Mouse (Mus musculus) limb, embryonic 10.5 days (tissue): ENCODE measurements around the gene Ube2m. TPM values are rescaled to one million over a fixed set of nuclear protein-coding genes. Genes with fewer than 3 reads are reported as not detected.

Experiments
- DNase-seq: peaks from one replicate; pipeline ENCODE4 v3.0.0-alpha.2; 2017; ENCODE audit warnings: low spot score
- H3K27ac ChIP-seq: fragments of 300-500 bp; sonication (generic); 2 replicates; pipeline ENCODE4 v1.5.1; 2016; ENCODE audit warnings: mild to moderate bottlenecking
- H3K27me3 ChIP-seq: fragments of 300-500 bp; sonication (generic); 2 replicates; pipeline ENCODE4 v1.6.1; 2016; ENCODE audit warnings: low read depth, mild to moderate bottlenecking; ENCODE audit not compliant: poor library complexity, severe bottlenecking
- H3K36me3 ChIP-seq: fragments of 300-500 bp; sonication (generic); 2 replicates; pipeline ENCODE4 v1.6.1; 2016; ENCODE audit warnings: mild to moderate bottlenecking, moderate library complexity
- H3K4me1 ChIP-seq: fragments of 300-500 bp; sonication (generic); 2 replicates; pipeline ENCODE4 v1.6.1; 2016
- H3K4me3 ChIP-seq: fragments of 300-500 bp; sonication (generic); 2 replicates; pipeline ENCODE4 v1.5.1; 2016; ENCODE audit warnings: mild to moderate bottlenecking, moderate library complexity
- H3K9me3 ChIP-seq: fragments of 300-500 bp; sonication (generic); replicated peaks from 2 replicates; pipeline ENCODE4 v1.6.1; 2016; ENCODE audit warnings: mild to moderate bottlenecking
- WGBS: fragments of 180-500 bp; shearing (Covaris S2); methylation state at CpG from one replicate; pipeline ENCODE4 v1.1.7; 2016; 5-methylcytosine and 5-hydroxymethylcytosine counted together
- polyA plus RNA-seq: library from polyadenylated mRNA; unstranded; fragments of >200 nt; fragmentation: Nextera tagmentation; extraction: Ambion mirVana; gene quantifications from 2 replicates; pipeline ENCODE4 v1.2.1, GENCODE M21; 2016

Gene Ube2m
- polyA plus RNA-seq, 1 experiment from 2014 or later, result 182 TPM

GRCm38 (mm10) chr7:12985724-12986123 lies 52.4 kb downstream of the Ube2m start:
- H3K36me3 ChIP-seq, result peaks cover 13% of the 10 kb centered on the region
- no peaks in the 10 kb centered on the region for H3K27me3 ChIP-seq
- no peak for DNase-seq
- H3K4me1 ChIP-seq, result no peaks in the 10 kb centered on the region
- whole genome bisulfite sequencing, result 89% methylated on average over 1 of the region's 1 CpGs
- H3K9me3 ChIP-seq, result no peaks in the 10 kb centered on the region
- no peak overlapping the region for H3K27ac ChIP-seq
- no peak overlapping the region for H3K4me3 ChIP-seq

Other genes with a start within 250 kb of the Ube2m start
- 13.8 and 15.7 TPM in 2 replicates for gene Zscan18, start 234.6 kb downstream of the Ube2m start, polyA plus RNA-seq
- gene Zfp329, start 219.4 kb downstream of the Ube2m start, polyA plus RNA-seq, result 14.8 and 16.8 TPM in 2 replicates
- gene Zfp110, start 203.5 kb downstream of the Ube2m start, polyA plus RNA-seq, result 30.4 and 32.6 TPM in 2 replicates
- 5.0 and 7.4 TPM in 2 replicates for gene Zfp128, start 157.1 kb downstream of the Ube2m start, polyA plus RNA-seq
- gene Zscan22, start 140.5 kb downstream of the Ube2m start, polyA plus RNA-seq, result 22.4 and 23.1 TPM in 2 replicates
- 1,082 and 1,228 TPM in 2 replicates for gene Rps5, start 116.0 kb downstream of the Ube2m start, polyA plus RNA-seq
- 0.66 and 0.94 TPM in 2 replicates for gene Rnf225, start 110.9 kb downstream of the Ube2m start, polyA plus RNA-seq
- 8.4 and 12.0 TPM in 2 replicates for gene Zfp324, start 72.4 kb downstream of the Ube2m start, polyA plus RNA-seq
- 14.0 and 14.9 TPM in 2 replicates for gene Zfp446, start 60.4 kb downstream of the Ube2m start, polyA plus RNA-seq
- gene Slc27a5, start 40.1 kb downstream of the Ube2m start, polyA plus RNA-seq, result not detected in 2 replicates
- gene Trim28, start 39.2 kb downstream of the Ube2m start, polyA plus RNA-seq, result 561 and 585 TPM in 2 replicates
- gene Zbtb45, start 28.2 kb downstream of the Ube2m start, polyA plus RNA-seq, result 29.1 and 31.8 TPM in 2 replicates
- gene Chmp2a, start 3.5 kb downstream of the Ube2m start, polyA plus RNA-seq, result 79.6 and 84.2 TPM in 2 replicates
- gene Mzf1, start 16.5 kb upstream of the Ube2m start, polyA plus RNA-seq, result 3.3 and 4.4 TPM in 2 replicates
- not detected in 2 replicates for gene Vmn1r85, start 56.9 kb upstream of the Ube2m start, polyA plus RNA-seq
- gene Vmn1r86, start 81.6 kb upstream of the Ube2m start, polyA plus RNA-seq, result not detected in 2 replicates
- gene Vmn1r87, start 101.9 kb upstream of the Ube2m start, polyA plus RNA-seq, result not detected in 2 replicates
- gene Vmn1r88, start 121.3 kb upstream of the Ube2m start, polyA plus RNA-seq, result not detected in 2 replicates
- gene Vmn1r89, start 174.7 kb upstream of the Ube2m start, polyA plus RNA-seq, result not detected in 2 replicates
- gene Lig1, start 239.0 kb upstream of the Ube2m start, polyA plus RNA-seq, result 163 and 169 TPM in 2 replicates
- 10.0 and 11.4 TPM in 2 replicates for gene Zswim9, start 240.4 kb upstream of the Ube2m start, polyA plus RNA-seq